Mouse (Mus musculus): Measurements from ENCODE around the gene Rln3.

- no peak for TF ChIP-seq CTCF (IDR thresholded peaks at IDR 0.05; ENCODE audit: low read depth)
- no peak for TF ChIP-seq EP300 (IDR thresholded peaks at IDR 0.05; ENCODE audit: low read depth)
Measured at GRCm38 (mm10) chr8:84089277-84089676, 44.5 kb upstream of the Rln3 start.
